Mouse (Mus musculus) embryo, embryonic 11 days (tissue): ENCODE data around the gene Kpna7.

Experiments used
- DNase-seq: peaks from one replicate; pipeline ENCODE4 v3.0.0-alpha.2; 2015

The Kpna7 gene

GRCm38 (mm10) chr5:145014278-145014677, 69.6 kb downstream of the Kpna7 start:
- DNase-seq = no peak

DNA sequence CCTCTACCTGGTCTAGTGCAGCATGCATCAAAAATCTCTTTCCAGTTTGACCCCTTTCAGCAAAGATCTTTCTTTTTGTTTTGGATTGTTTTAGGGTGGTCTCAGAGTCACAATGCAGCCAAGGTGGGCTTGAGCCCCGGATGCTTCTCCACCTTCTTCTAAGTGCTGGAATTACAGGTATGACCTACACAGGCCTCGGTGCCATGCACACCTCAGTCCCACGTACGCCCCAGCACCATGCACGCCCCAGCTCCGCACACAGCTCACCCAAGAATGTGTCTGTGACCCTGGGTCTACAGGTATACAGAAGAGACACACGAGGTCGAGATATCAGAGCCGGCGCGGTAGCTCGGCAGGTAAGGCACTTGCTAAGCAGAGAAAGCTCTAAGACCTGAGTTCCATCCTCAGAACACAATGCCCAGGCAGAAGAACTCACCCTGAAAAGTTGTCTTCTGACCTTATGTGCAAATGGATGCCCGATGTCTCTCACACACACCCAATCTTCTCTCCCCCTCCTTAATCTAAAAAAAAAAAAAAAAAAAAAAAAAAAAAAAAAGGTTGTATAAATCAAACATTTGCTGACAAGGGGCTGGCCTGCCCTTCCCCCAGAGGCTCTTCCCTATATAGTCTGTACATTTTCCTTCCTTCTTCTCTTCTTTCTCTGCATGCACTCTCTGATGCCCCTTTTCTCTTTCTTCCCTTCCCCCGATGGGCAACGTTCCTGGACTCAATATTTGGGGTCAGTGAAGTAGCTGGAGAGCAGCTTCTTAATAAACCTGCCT, 74.8 kb downstream of the Kpna7 start:
- no peak for DNase-seq

GRCm38 (mm10) chr5:145005596-145005995, 78.2 kb downstream of the Kpna7 start:
- no peak for DNase-seq

- no peak for DNase-seq
Measured at GRCm38 (mm10) chr5:145004495-145004894, 79.3 kb downstream of the Kpna7 start.

DNA sequence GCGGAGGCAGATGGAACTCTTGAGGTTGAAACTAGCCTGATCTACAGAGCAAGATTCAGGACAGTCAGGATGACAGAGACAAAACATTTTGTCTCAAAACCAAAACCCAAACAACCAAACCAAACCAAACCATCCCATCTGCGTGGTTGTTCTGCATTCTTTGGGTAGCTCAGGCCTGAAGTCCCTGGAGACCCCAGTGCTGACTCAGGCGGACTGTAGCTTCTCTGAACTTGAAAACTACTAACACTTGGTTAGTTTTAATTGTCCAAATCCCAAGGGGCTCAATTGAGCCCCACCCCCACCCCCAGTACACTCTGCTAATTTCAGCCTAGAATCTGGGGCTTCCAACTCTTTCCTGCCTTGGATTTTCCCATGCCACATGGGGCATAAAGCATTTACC, 80.5 kb downstream of the Kpna7 start:
- DNase-seq = no peak

- peak; percentile 49 for DNase-seq
Measured at GRCm38 (mm10) chr5:144998491-144998890, 85.3 kb downstream of the Kpna7 start.

DNA sequence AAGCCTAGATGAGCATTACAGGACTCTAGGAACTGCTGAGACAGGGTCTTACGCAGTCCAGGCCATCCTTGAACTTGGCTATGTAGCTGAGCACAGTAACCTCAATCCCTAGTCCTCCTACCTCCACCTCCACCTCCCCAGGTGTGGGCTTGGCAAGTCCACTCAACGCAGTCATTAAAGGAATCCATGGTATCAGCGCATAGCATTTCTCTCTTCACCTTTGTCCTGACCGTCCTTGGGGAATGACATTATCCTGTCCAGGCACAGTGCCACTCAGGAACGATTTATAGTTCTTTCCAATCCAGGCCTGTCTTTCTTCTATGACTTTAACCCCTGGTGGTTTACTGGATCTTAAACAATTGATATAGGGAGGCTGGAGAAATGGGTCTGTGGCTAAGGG, 93.3 kb downstream of the Kpna7 start:
- DNase-seq = no peak

DNA sequence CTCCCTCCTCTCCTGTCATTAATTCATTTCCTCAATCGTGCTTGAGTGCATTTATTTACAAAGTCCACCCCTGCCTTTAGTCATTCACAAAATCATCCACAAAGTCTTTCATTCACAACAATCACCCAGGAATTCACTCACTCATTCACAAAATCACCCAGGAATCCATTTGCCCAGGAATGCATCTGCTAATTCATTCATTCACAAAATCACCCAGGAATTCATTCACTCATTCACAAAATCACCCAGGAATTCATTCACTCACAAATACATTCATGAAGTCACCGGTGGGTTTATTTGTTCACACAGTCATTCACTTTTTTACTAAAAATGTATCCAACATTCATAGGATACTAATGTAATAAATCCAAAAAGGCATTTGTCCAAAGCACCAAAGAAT, 93.8 kb downstream of the Kpna7 start:
- DNase-seq = no peak

DNA sequence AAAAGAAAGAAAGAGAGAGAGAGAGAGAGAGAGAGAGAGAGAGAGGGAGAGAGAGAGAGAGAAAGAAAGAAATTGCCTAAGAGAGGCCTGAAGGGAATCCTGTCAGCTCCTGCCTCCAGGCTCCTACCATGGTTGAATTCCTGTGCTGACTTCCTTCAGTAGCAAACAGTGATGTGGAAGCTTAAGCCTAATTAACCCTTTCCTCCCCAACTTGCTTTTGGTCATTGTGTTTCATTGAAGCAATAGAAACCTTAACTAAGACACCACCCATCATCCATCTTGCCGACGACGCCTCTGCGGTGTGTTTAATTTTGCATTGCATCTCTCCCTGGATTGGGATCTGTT, 94.8 kb downstream of the Kpna7 start:
- DNase-seq = peak; percentile 26

- DNase-seq = peak; percentile 67
Measured at GRCm38 (mm10) chr5:144988340-144989060, 95.3 kb downstream of the Kpna7 start.

DNA sequence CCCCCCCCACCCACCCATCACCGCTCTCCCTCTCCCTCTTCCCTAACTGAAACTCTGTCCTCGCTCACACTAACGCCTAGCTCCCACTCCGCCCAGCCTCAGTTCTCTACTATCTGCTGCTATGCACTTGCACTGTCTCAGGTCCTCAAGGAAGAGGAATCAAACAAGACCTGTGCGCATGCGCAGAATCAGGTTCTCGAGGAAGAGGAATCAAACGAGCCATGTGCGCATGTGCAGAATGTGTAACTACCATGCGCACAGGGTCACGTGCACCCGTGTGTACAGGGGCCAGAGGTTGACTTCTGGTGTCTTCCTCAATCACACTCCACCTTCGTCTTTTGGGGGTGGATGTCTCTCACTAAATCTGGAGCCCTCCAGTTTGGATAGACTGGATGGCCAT, 96.3 kb downstream of the Kpna7 start:
- no peak for DNase-seq

GRCm38 (mm10) chr5:144984839-144985238, 99.0 kb downstream of the Kpna7 start:
- no peak for DNase-seq

DNA sequence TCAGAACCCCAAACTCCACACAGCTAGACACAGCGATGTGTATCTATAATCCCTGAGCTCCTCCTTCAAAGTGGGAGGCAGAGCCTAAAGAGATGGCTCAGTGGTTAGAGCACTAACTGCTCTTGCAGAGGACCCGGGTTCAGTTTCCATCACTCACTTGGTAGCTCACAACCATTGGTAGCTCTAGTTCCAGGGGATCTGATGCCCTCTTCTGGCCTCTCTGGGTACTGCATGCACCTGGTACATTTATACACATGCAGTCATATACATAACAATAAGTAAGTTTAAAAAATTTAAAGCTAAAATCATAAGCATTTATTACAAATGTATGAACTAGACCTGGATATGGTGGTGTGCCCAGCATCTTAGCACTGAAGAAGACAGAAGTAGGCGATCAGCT, 100.6 kb downstream of the Kpna7 start:
- DNase-seq = no peak

GRCm38 (mm10) chr5:144979110-144979509, 104.7 kb downstream of the Kpna7 start:
- DNase-seq = no peak

- DNase-seq = no peak
Measured at GRCm38 (mm10) chr5:144978533-144979107, 105.2 kb downstream of the Kpna7 start.

DNA sequence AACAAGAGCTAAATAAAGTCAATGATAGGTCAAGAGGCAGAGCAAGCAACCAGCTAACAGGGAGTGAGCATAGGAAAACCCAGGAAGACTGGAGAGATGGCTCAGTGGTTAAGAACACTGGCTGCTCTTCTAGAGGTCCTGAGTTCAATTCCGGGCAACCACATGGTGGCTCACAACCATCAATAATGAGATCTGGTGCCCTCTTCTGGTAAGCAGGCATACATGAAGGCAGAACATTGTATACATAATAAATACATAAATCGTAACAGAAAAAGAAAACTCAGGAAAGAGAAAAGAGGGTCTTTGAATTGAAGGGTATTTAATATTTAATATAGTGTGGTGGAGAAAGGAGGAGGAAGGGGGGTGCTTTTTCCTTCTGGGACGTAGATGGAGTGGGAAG, 112.6 kb downstream of the Kpna7 start:
- no peak for DNase-seq

- DNase-seq = peak; percentile 99
Measured at GRCm38 (mm10) chr5:144965639-144966351, 118.0 kb downstream of the Kpna7 start, which contains the start of gene Smurf1. Smurf1 (minus strand) TSS chr5:144965847.

- DNase-seq = peak; percentile 94
Measured at GRCm38 (mm10) chr5:144964872-144965638, 118.8 kb downstream of the Kpna7 start.

DNA sequence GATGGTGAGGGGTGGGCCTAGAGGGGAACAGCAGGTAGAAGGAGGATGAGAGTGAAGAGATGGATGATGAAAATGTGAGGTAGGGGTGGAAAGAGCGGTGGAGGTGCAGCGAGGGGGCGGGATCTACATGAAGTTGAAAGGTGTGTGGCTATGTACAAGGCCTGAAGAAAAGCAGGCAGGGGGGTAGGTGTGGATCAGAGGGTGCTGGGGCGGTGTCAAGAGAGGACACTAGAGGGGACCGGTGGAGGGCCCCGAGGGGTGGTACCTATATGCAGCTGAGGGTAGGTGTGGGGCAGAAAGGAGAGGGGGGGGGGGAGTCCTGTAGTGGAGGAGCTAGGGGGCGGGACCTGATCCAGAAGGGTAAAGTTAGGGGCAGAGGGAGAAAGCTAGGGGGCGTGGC, 119.4 kb downstream of the Kpna7 start:
- DNase-seq = no peak

GRCm38 (mm10) chr5:144963817-144964261, 120.0 kb downstream of the Kpna7 start:
- DNase-seq = peak; percentile 79

DNA sequence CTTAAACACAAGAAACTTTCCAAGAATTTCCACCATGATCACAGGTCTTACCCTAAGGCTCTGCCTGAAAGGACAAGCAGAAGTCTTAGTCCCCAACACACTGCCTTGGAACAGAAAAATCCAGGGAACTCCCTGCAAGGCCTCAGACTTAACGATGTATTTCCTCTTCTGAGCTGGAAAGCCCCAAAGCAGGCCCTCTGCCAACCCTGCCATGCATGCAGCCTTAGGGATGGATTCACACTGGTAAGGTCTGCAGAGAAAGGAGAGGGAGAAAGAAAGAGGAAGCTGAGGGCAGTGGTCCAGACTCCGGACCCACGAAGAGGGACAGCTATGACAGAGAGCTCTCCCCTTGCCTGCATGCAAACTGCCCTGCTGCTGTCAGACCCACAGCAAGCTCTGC, 120.4 kb downstream of the Kpna7 start:
- DNase-seq = no peak

DNA sequence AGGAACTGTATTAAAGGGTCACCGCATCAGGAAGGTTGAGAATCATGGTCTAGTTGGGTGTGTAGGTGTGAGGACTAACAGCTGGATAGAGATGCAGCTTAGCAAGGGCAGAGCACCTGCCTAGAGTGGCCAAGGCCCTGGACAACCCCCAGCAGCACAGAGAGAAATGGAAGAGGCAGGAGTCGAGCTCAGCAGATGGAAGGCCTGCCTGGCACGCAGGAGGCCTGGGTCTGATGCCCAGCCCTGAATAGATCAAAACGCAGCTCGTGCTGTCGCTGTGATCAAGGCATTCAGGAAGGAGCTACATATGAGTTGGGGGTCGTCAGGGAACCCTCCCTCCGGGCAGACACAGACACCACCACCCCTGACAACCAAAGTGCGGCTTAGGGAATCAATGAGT, 125.6 kb downstream of the Kpna7 start:
- no peak for DNase-seq

DNA sequence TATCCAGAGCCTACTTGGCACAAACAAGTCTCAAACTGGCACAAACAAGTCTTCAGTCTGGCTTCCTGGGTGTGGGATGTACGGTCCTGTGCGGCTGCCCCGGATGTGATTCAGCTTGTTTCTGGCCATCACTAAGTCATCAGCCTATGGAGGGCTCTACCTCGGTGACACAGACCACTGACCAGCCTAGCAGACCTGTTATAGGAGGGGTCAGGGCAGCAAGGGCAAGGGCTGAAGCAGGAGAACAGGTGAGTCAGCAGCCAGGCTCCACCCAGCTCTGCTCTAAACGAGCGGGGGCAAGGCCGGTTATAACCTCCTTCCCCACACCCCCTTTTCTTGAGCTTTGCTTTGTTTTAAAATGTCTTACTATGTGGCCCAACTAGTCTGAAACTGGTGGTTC, 129.4 kb downstream of the Kpna7 start:
- no peak for DNase-seq
